Mouse (Mus musculus): ENCODE data around the gene Atg9a.

- TF ChIP-seq EP300 (IDR thresholded peaks at IDR 0.05) (no peak), CTCF (IDR thresholded peaks at IDR 0.05) (no peak)
Measured at GRCm38 (mm10) chr1:75148727-75149126, 43.3 kb downstream of the Atg9a start.
